Mouse (Mus musculus): ENCODE measurements around the gene Olfr1284. TPM values are rescaled to one million over a fixed set of nuclear protein-coding genes. Genes with fewer than 3 reads are reported as not detected.

The Olfr1284 gene
- total RNA-seq (2023) = not detected

GRCm38 (mm10) chr2:111375222-111375621 lies at the start of gene Olfr1284:
Gene Olfr1284, plus strand, starts transcription at chr2:111375522.

DNA sequence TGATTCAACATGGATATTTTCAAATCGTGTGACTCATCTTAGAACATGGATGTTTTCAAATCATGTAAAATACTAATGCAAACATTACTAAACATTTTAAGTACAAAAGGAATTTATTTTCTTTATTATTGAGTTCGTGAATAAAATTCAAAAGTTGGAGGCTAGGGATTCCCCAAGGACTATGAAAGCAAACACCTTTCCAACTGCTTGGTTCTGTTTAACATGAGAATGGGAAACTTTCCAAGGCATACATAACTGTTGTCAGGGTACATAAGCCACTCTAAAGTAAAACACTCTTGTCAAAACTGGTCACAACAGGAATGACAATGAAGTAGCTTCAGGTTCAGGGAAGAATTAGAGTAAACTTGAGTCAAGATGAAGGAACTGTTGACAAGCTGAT lies 49.1 kb upstream of the Olfr1284 start, which contains the start of gene Olfr1281:
TSS of gene Olfr1281 (plus strand) at position 301 of the 400 bp plus-strand sequence.

DNA sequence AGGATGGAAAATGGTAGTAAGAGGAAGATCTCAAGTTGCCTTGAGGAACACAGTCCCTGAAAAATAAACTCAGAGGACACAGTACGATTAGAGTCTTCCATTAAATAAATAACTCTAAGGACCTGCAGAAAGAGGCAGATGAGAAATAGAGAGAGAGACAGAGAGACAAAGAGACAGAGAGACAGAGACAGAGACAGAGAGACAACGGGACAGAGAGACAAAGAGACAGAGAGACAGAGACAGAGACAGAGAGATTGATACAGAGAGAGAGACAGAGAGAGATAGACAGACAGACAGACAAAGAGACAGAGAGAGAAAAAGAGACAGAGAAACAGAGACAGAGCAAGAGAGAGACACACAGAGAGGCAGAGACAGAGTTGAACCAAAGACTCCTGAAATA lies 39.3 kb upstream of the Olfr1284 start, which contains the start of gene Olfr1282:
TSS of gene Olfr1282 (minus strand) at position 101 of the 400 bp plus-strand sequence.

GRCm38 (mm10) chr2:111366490-111366889 lies 8.8 kb upstream of the Olfr1284 start, which contains the start of gene Olfr1283:
Gene Olfr1283, plus strand, starts transcription at chr2:111366790.

GRCm38 (mm10) chr2:111422931-111423330 lies 47.6 kb downstream of the Olfr1284 start, which contains the start of gene Olfr1286:
Gene Olfr1286, minus strand, starts transcription at chr2:111423115.

Other genes with a start within 250 kb of the Olfr1284 start
- not detected for gene Gm15130, start 222.6 kb upstream of the Olfr1284 start, total RNA-seq (2023)
- not detected for gene 4930430A15Rik, start 145.9 kb upstream of the Olfr1284 start, total RNA-seq (2023)
- not detected for gene Olfr1275, start 140.2 kb upstream of the Olfr1284 start, total RNA-seq (2023)
- gene Olfr1276, start 121.0 kb upstream of the Olfr1284 start, total RNA-seq (2023) = not detected
- not detected for gene Olfr1277, start 101.4 kb upstream of the Olfr1284 start, total RNA-seq (2023)
- gene Olfr1278, start 85.4 kb upstream of the Olfr1284 start, total RNA-seq (2023) = not detected
- gene Olfr1279, start 74.9 kb upstream of the Olfr1284 start, total RNA-seq (2023) = not detected
- gene Olfr1280, start 61.5 kb upstream of the Olfr1284 start, total RNA-seq (2023) = not detected
- not detected for gene Olfr1281, start 49.0 kb upstream of the Olfr1284 start, total RNA-seq (2023)
- not detected for gene Olfr1282, start 39.4 kb upstream of the Olfr1284 start, total RNA-seq (2023)
- not detected for gene Olfr1283, start 8.7 kb upstream of the Olfr1284 start, total RNA-seq (2023)
- gene Olfr1286, start 47.6 kb downstream of the Olfr1284 start, total RNA-seq (2023) = not detected
- gene Olfr1287, start 73.6 kb downstream of the Olfr1284 start, total RNA-seq (2023) = not detected
- not detected for gene Olfr1288, start 98.6 kb downstream of the Olfr1284 start, total RNA-seq (2023)
- gene Olfr1289, start 105.3 kb downstream of the Olfr1284 start, total RNA-seq (2023) = not detected
- not detected for gene Olfr1290, start 118.3 kb downstream of the Olfr1284 start, total RNA-seq (2023)
- not detected for gene Olfr1291-ps1, start 121.7 kb downstream of the Olfr1284 start, total RNA-seq (2023)
- gene Olfr1293-ps, start 149.7 kb downstream of the Olfr1284 start, total RNA-seq (2023) = not detected
- gene Olfr1294, start 164.8 kb downstream of the Olfr1284 start, total RNA-seq (2023) = not detected
- gene Olfr1295, start 194.2 kb downstream of the Olfr1284 start, total RNA-seq (2023) = not detected

Measured in T-cell, adult 66 days (primary cell).